Mouse (Mus musculus): Measurements from ENCODE around the gene Lrrc15. TPM values are rescaled to one million over a fixed set of nuclear protein-coding genes. Genes with fewer than 3 reads are reported as not detected.

The Lrrc15 gene
- polyA plus RNA-seq (2017; shearing (Covaris generic)): under 1 TPM in 1 of 2 experiments, not detected in 1; 0.39 TPM

GRCm38 (mm10) chr16:30282844-30283495, at the start of gene Lrrc15:
Gene Lrrc15, minus strand, starts transcription at chr16:30283256.

GRCm38 (mm10) chr16:30310647-30311046, 27.6 kb upstream of the Lrrc15 start, which contains the start of gene Gp5:
Gene Gp5, minus strand, starts transcription at chr16:30310779.

GRCm38 (mm10) chr16:30267359-30267758, 15.7 kb downstream of the Lrrc15 start, which contains the start of gene Cpn2:
Gene Cpn2, minus strand, starts transcription at chr16:30267499.

Other genes with a start within 250 kb of the Lrrc15 start
- under 1 TPM in 1 of 2 experiments, not detected in 1; 0.71 TPM for gene Hes1, start 218.9 kb downstream of the Lrrc15 start, polyA plus RNA-seq (2017; shearing (Covaris generic))
- under 1 TPM in 1 of 2 experiments, not detected in 1; 0.04 TPM for gene Cpn2, start 15.8 kb downstream of the Lrrc15 start, polyA plus RNA-seq (2017; shearing (Covaris generic))
- gene Gp5, start 27.5 kb upstream of the Lrrc15 start, polyA plus RNA-seq (2017; shearing (Covaris generic)): under 1 TPM in 1 of 2 experiments, not detected in 1; 0.36 TPM
- 10 to 100 TPM; 47.6 to 53.3 TPM for gene Atp13a3, start 122.7 kb upstream of the Lrrc15 start, polyA plus RNA-seq (2017; shearing (Covaris generic))